Mouse (Mus musculus): ENCODE measurements around the gene Mecp2. TPM values are rescaled to one million over a fixed set of nuclear protein-coding genes. Genes with fewer than 3 reads are reported as not detected.

The Mecp2 gene
- total RNA-seq, 2 experiments from 2014 or later = 75.0 to 77.6 TPM

DNA sequence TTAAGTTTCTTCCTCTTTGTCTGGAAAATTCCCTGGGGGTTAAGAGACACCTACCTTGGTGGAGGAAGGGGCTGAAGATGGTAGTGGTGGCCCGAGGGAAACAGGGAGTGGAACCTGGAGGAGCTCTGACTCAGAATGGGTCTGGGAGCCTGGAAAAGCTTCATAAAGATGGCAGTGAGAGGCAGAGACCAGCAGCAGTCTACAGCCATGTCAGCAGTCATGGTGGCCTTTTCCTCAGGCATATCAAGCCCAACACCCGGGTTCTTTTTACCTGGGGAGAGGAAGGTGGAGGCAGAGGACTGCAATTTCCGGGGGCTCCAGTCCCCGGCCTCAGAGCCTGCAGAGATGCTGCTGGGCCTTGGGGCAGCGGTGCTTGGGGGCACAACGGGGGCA, 112.4 kb downstream of the Mecp2 start:
- no peak for DNase-seq (ENCODE audit: low spot score in 2 of 2)

- no peak for DNase-seq (ENCODE audit: low spot score in 2 of 2)
These were observed 120.6 kb downstream of the Mecp2 start for GRCm38 (mm10) chrX:74014597-74014996.

- no peak for DNase-seq (ENCODE audit: low spot score in 2 of 2)
These were observed 127.1 kb downstream of the Mecp2 start for GRCm38 (mm10) chrX:74008063-74008462.

GRCm38 (mm10) chrX:74006401-74006800, 128.8 kb downstream of the Mecp2 start:
- no peak for DNase-seq (ENCODE audit: low spot score in 2 of 2)

GRCm38 (mm10) chrX:74003644-74004043, 131.5 kb downstream of the Mecp2 start:
- DNase-seq (ENCODE audit: low spot score in 2 of 2) = no peak

GRCm38 (mm10) chrX:74001024-74001423, 134.1 kb downstream of the Mecp2 start:
- no peak for DNase-seq (ENCODE audit: low spot score in 2 of 2)

DNA sequence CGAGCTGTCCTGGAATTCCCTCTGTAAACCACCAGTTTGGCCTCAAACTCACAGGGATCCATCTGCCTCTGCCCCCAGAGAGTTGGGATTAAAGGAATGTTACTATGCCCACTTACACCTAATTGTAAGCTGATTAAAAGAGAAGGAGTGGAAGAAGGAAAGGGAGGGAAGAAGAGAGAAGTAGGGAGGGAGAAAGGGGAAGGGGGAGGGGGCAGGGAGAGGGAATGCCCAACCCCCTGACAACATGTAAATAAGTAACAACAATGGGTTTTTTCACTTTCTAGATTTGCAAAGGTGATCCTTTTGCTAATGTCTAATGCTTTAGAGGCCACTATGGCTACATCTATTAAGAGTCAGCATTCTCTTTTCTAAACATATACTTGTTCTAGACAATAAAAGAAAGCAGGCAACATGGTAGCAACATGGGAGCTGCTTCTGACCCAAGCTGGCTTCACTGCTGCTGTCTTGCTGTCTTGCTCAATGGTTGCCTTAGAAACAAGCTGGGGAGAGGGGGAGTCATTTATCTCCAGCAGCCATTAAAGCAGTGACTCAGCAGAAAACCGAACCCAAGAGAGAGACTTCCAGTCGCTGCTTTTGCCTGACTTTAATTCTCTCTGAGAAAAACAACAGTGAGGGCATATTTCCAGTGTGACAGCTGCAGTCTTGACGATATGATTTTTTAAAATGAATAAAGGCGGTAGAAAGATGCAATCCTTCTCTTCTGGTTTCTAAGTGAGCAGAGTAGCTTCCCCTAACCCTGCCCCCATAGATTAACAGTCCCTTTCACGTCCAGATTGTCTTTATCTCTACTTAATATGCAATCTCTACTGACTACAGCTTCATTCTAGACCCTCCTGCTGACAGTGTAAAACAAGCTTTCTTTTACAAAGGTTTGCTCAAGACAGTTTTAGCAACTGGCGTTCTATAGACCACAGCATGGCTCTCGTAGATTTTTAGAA, 136.0 kb downstream of the Mecp2 start:
- DNase-seq (ENCODE audit: low spot score in 2 of 2) = peak; percentile 20 to 65

- no peak for DNase-seq (ENCODE audit: low spot score in 2 of 2)
These were observed 157.4 kb downstream of the Mecp2 start for GRCm38 (mm10) chrX:73977783-73978182.

Small RNA genes lying within 50 kb of the gene (microRNA-seq; reads per million reads assigned to microRNA genes)
- 4.5 to 12.4 reads per million in 2 experiments for gene Mir5132
- gene Mir718 = 0.28 to 0.45 reads per million in 2 experiments

Other genes with a start within 250 kb of the Mecp2 start
- not detected for gene Avpr2, start 243.3 kb downstream of the Mecp2 start, total RNA-seq (2021)
- 100 to 1,000 TPM; 213 to 217 TPM for gene L1cam, start 239.3 kb downstream of the Mecp2 start, total RNA-seq (2021)
- gene Arhgap4, start 213.5 kb downstream of the Mecp2 start, total RNA-seq (2021) = 1 to 10 TPM; 4.1 to 5.0 TPM
- gene Naa10, start 213.4 kb downstream of the Mecp2 start, total RNA-seq (2021) = 10 to 100 TPM; 62.8 to 70.1 TPM
- 1 to 10 TPM; 5.5 to 6.3 TPM for gene Renbp, start 204.5 kb downstream of the Mecp2 start, total RNA-seq (2021)
- 10 to 100 TPM; 72.6 to 76.3 TPM for gene Hcfc1, start 169.0 kb downstream of the Mecp2 start, total RNA-seq (2021)
- 10 to 100 TPM; 47.6 to 56.5 TPM for gene Irak1, start 111.4 kb downstream of the Mecp2 start, total RNA-seq (2021)
- gene Opn1mw, start 7.9 kb downstream of the Mecp2 start, total RNA-seq (2021) = not detected
- gene Tex28, start 32.5 kb upstream of the Mecp2 start, total RNA-seq (2021) = not detected
- not detected for gene Tktl1, start 41.9 kb upstream of the Mecp2 start, total RNA-seq (2021)
- gene Flna, start 114.5 kb upstream of the Mecp2 start, total RNA-seq (2021) = 100 to 1,000 TPM; 133 to 154 TPM
- gene Emd, start 119.3 kb upstream of the Mecp2 start, total RNA-seq (2021) = 10 to 100 TPM; 37.9 to 39.3 TPM
- gene Rpl10, start 135.4 kb upstream of the Mecp2 start, total RNA-seq (2021) = 100 to 1,000 TPM; 156 to 173 TPM
- 10 to 100 TPM; 47.9 to 67.4 TPM for gene Taz, start 146.5 kb upstream of the Mecp2 start, total RNA-seq (2021)
- gene Dnase1l1, start 147.0 kb upstream of the Mecp2 start, total RNA-seq (2021) = 1 to 10 TPM; 2.0 to 2.2 TPM
- 100 to 1,000 TPM; 302 to 318 TPM for gene Atp6ap1, start 161.7 kb upstream of the Mecp2 start, total RNA-seq (2021)
- 100 to 1,000 TPM; 656 to 707 TPM for gene Gdi1, start 169.6 kb upstream of the Mecp2 start, total RNA-seq (2021)
- gene Fam50a, start 177.7 kb upstream of the Mecp2 start, total RNA-seq (2021) = 10 to 100 TPM; 36.5 to 44.4 TPM
- gene Plxna3, start 193.7 kb upstream of the Mecp2 start, total RNA-seq (2021) = 10 to 100 TPM; 41.8 to 42.3 TPM
- 10 to 100 TPM; 32.6 to 35.7 TPM for gene Lage3, start 218.3 kb upstream of the Mecp2 start, total RNA-seq (2021)
- 10 to 100 TPM; 57.5 to 59.6 TPM for gene Ubl4a, start 237.9 kb upstream of the Mecp2 start, total RNA-seq (2021)
- 1 to 10 TPM; 1.8 to 2.0 TPM for gene Slc10a3, start 238.0 kb upstream of the Mecp2 start, total RNA-seq (2021)